Mouse (Mus musculus) adrenal gland, postnatal 14 days (tissue): Measurements from ENCODE around the gene Hoxa5. TPM values are rescaled to one million over a fixed set of nuclear protein-coding genes. Genes with fewer than 3 reads are reported as not detected.

Experiments
- DNase-seq: peaks from one replicate; pipeline ENCODE4 v3.0.0; 2021; ENCODE audit warnings: mixed read lengths
- total RNA-seq: library from RNA; stranded (reverse); gene quantifications from 2 replicates; pipeline ENCODE4 v1.2.3, GENCODE M21; 2021

Gene Hoxa5
- total RNA-seq, 1 experiment from 2014 or later, result 25.8 TPM

DNA sequence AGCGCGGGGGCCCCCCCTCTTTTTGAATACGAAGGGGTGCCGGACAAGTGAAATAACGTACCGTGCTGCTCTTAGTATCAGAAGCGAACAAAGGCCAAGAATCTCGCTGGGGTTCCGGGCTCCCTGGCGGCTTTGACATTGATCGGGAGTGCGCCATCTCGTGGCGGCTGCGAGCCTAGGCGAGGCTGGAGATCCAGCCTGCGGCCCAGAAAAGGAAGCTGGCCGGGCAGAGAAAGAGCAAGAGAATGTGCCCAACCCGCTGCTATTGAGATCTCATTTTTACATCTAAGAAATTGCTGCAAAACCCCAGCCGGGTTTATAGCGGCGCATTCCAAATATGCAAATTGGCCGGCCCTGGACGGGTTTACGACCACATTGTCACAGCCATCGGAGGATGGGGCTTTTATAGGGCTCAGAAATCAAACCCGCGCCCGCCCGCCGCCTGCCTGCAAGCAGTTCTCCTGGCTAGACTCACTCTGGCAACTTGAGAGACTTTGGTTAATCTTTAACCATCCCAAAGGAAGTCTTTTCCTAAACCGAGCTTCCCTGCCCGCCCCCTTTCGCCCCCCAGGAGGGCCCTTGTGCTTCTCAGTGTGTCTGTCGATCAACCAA lies 36.1 kb upstream of the Hoxa5 start, which contains the start of gene Hoxa10:
TSS of gene Hoxa10 (minus strand) at position 466 of the 612 bp plus-strand sequence.
- DNase-seq, result peak; percentile 90

GRCm38 (mm10) chr6:52239625-52240388 lies 35.4 kb upstream of the Hoxa5 start:
- DNase-seq, result no peak

- DNase-seq, result no peak
Measured at GRCm38 (mm10) chr6:52238976-52239375, 34.6 kb upstream of the Hoxa5 start.

DNA sequence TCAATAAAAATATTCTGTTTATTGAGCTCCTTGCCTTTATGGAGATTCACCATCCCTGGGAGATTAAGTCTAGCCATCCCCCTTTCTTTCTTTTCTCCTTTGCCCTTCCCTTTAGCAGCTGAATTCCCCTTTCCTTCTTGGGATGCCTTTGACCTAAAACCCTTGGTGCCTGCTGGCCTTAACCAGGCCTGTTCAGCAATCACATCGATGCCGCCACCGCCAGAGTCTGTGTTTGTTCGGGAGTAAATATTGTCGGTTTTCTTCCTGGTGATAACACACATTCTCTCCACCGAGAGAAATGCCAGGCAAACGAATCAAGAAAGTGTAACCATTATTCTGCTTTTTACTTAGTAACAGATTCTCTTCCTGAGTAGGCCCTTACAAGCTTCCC lies 33.8 kb upstream of the Hoxa5 start:
- DNase-seq, result no peak

DNA sequence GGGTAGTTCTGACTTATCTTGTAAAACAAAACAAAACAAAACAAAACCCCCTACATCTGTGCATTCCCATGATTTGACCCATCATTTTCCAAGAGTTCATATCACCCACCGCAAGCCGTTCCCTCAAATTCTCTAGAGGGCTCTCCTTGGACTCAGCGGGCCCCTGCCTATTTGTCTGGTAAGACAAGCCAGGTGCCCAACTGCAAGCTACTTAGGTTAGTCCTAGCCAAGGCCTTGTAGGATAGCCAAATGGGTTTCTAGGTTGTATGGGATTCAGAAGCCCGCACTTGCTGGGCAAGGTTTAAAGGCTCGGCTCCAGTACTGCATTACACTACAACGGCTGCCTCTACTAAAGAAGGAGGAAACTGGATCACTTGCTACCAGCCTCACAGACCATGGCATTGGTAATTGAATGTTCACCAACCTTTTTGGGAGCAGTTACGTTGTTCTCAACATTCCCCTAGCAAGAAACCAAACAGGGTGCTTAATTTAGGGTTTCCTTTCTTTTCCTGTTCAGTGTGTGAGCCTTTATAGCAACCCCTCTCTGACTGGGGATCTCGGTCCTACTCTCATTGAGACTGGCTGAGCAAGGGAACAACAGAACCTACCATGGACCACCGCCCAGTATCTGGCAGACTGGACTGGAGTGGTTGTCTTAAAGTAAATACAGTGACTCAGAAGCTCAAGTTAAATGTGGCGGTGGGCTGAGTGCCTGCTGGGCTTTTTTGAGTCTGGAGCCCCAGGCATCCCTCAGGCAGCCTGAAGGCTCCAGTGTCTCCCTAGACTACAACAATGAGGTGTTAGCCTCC lies 33.2 kb upstream of the Hoxa5 start:
- no peak for DNase-seq

DNA sequence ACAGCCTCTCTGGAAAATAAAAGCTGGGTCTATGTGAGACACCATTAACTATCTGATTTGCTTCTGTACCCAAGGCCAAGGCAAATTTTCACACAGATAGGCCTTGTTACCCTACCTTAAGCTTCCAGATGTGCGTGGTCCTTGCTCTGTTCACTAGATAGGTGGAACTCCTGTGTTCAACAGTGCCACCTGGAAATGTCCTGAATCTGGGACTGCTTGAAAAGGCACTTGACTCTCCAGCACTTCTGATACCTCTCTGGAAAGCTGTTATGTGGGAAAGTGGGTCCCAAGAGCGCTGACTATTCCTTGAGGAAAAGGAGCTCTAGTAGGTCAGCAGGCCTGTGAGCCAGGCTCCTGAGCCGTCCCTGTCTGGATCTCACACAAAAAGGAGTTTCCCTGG lies 32.4 kb upstream of the Hoxa5 start:
- DNase-seq, result no peak

- DNase-seq, result no peak
Measured at GRCm38 (mm10) chr6:52235866-52236265, 31.5 kb upstream of the Hoxa5 start.

DNA sequence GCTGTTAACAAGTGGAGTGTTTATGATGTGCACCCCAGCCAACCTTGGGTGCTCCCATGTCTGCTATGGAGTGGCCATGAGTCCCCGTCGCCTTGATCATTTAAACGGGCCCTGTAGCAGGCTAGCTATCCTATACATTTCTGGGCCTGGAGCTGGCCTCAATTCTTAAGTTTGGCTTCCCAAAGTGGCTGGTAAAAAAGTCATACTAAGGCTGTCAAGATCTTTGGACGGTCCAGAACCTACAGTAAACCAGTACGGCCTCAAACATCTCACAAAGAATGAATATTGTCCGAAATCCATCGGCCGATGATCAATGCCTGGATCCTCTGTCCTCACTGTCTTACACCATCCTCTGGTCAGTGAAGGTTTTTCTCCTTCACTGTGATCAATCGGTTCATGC lies 30.9 kb upstream of the Hoxa5 start:
- DNase-seq, result no peak

DNA sequence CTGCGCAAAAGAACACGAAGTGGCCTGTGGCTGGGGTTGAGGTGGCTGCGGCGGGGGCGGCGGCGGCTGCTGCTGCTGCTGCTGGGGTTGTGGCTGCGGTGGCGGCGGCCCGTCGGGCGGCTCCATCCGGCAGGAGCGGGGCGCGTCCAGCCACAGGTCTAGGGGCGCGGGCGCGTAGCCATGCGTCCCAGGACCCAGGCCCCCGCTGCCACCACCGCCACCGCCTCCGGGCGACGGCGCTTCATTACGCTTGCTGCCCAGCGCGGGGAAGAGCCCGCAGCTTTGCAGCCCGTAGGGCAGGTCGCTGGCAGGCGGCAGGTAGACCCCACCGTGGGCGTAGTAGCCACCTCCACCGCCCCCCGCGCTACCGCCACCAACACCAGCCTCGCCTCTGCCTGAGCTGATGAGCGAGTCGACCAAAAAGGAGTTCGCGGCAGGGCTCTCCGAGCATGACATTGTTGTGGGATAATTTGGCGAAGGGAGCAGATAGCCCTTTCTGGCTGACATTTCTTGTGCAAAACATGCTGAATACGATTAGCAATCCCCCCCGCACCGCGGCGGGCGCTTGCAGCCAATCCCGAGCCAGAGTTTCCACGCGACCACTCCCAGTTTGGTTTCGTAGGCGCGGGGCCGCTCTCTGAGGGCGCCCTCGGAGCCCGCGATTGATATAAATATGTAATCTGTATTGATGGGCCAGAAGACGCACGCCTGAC lies 30.2 kb upstream of the Hoxa5 start:
- DNase-seq, result no peak

GRCm38 (mm10) chr6:52233546-52234427 lies 29.4 kb upstream of the Hoxa5 start:
- DNase-seq, result no peak

GRCm38 (mm10) chr6:52232984-52233545 lies 28.7 kb upstream of the Hoxa5 start:
- no peak for DNase-seq

- no peak for DNase-seq
Measured at GRCm38 (mm10) chr6:52232568-52232965, 28.2 kb upstream of the Hoxa5 start.

- DNase-seq, result no peak
Measured at GRCm38 (mm10) chr6:52231885-52232567, 27.6 kb upstream of the Hoxa5 start.

- DNase-seq, result no peak
Measured at GRCm38 (mm10) chr6:52230516-52231165, 26.3 kb upstream of the Hoxa5 start, which contains the start of gene Hoxa9. Hoxa9 (minus strand) TSS chr6:52231089.

DNA sequence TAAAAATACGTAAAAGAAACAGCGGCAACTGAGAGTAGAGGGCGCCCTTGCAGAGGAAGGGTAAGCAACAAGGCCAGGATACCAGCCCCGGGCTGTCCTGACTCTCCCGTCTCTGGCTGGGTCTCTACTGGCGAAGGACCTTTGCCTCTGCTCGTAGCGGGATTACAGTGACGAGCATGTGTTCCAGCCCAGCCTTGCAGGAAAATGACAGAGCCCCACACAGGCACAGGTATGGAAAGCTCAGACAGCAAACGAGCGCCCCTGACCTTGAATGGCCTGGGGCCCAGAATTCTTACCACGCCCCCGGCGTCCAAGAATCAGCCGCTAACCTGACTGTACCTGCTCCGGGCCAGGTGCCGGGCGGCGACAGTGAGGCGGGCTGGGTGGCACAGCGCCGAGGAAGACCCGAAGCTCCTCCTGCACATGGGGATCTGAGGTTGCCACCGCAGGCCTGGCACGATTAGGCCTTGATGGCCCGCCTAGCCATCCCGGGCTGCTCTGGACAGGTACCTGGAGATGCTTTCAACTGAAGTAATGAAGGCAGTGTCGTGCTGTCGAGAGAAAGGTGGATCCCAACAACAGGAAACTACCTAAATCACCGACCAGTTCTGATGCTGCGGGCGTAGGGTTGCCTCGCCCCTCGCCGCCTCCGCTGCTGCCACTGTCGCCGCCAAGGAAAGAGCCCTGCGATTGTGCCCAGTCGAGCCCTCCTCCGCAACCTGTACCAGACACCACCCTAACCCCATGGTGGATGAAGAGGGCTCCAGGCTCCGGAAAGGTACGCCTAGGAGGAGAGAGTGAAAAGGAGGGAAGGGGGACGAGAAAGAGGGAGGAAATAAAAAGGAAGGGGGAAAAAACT lies 25.4 kb upstream of the Hoxa5 start:
- DNase-seq, result no peak

- no peak for DNase-seq
Measured at GRCm38 (mm10) chr6:52228475-52229465, 24.4 kb upstream of the Hoxa5 start.

- DNase-seq, result no peak
Measured at GRCm38 (mm10) chr6:52227470-52228222, 23.3 kb upstream of the Hoxa5 start.
